Mouse (Mus musculus) gastrocnemius, postnatal 10 days (tissue): Measurements from ENCODE around the gene Gm49380. TPM values are rescaled to one million over a fixed set of nuclear protein-coding genes. Genes with fewer than 3 reads are reported as not detected.
A peak's percentile ranks its signal among the peaks of the same experiment; 100 is the strongest.

Source experiments
- DNase-seq: peaks from one replicate; pipeline ENCODE4 v3.0.0; 2021; ENCODE audit warnings: mixed read lengths
- long read RNA-seq, 2 experiments: library from polyadenylated mRNA; stranded (forward); transcript quantifications; one replicate each; pipeline ENCODE4 v2.0.0; 2021
- total RNA-seq, 2 experiments: library from RNA; stranded (reverse); gene quantifications; 2 replicates each; pipeline ENCODE4 v1.2.3; 2021

Gene Gm49380
- under 1 TPM; 0.23 to 0.49 TPM for total RNA-seq
- long read RNA-seq, experiment 1, partial matches to known transcripts = 0 of 1 reads
- long read RNA-seq, experiment 1, other reads (novel, unspliced or antisense) = 1 of 1 reads
- long read RNA-seq, experiment 2, partial matches to known transcripts = 0 of 3 reads
- long read RNA-seq, experiment 2, other reads (novel, unspliced or antisense) = 3 of 3 reads

DNA sequence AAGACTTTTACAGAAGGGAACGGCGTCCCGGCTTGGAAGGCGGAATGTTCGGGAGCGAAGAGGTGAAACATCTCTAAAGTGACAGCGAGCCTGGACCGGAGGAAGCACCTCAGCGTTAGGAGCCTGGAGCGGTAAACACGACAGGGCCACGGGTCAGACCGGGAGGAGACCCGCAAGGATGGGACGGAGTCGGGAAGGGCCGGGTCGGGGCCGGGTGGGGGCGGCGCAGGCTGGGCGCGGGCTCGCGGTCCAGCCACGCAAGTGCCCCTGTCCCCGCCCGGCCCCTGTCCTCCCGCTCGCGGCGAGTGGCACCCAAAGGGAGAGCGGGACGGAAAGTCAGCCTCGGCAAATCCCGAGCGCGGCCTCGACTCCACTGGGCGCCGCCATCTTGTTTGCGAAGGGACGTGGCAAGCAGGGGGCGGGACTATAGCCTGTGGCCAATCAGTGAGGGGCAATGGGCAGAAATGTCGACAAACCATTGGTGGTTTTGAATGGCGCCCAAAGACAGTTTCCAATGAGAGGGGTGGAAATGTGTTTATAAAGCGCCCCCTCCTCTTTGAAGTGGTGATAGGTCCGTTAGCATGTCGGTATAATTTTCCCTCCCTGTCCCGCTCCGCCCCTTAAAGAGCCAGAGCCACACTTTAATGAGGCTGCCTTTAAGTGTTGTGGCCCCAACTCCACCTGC lies at the start of gene Gm49380, which contains the start of gene Rnf26:
Gm49380 (minus strand) TSS at position 396 of the 685 bp plus-strand sequence.
Rnf26 (minus strand) TSS at position 413 of the 685 bp plus-strand sequence.
- peak; percentile 95 for DNase-seq

DNA sequence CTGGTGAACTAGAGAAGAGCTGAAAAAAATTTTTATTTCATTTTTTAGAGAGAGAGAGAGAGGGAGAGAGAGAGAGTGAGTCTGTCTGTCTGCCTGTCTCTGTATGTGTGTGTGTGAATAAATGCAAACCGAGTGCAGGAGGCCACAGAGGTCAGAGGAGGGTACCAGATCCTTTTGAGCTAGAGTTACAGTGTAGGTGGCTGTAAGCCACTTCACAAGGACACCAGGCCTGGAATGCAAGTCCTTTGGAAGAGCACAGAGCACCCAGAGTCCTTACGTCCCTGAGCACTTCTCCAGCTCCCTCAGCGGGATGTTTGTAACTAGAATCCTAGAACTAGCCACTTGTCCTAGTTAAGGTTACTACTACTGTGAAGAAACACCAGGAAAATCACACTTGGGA lies 46.6 kb upstream of the Gm49380 start:
- no peak for DNase-seq

DNA sequence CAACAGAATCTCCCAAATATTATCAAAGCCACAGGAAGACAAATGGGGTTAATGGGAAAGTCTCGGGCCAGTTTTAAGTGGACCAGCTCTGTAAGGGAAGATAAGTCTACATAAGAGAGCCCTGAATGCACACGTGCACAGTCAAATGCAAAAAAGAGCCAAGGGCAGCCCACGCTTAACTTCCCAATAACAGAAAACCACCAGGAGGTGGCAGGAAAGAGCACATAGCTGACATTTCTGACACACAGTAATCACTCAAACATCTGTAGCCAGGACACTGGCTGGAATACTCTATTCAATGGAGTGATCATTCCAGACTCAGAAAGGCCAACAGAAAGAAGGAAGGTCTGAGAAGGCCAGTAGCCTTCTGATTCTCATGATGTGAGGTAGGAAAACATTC lies 34.0 kb upstream of the Gm49380 start:
- DNase-seq = no peak

DNA sequence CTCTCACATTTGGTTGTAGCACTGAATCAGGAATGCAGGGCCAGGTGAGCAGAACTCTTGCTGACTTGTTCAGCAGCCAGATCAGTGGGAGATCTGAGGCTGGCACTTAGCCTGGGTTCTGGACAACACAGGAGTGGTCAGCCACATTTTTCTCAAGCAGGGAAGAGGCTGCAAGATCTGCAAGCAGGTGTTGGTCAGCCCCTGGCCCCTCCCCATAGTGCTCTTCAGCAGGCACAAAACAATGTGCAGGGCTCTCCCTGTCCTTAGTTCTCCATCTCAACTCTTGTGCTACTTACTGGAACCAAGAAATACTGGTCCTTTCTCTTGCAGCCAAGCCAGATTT lies 31.4 kb upstream of the Gm49380 start:
- DNase-seq = no peak

DNA sequence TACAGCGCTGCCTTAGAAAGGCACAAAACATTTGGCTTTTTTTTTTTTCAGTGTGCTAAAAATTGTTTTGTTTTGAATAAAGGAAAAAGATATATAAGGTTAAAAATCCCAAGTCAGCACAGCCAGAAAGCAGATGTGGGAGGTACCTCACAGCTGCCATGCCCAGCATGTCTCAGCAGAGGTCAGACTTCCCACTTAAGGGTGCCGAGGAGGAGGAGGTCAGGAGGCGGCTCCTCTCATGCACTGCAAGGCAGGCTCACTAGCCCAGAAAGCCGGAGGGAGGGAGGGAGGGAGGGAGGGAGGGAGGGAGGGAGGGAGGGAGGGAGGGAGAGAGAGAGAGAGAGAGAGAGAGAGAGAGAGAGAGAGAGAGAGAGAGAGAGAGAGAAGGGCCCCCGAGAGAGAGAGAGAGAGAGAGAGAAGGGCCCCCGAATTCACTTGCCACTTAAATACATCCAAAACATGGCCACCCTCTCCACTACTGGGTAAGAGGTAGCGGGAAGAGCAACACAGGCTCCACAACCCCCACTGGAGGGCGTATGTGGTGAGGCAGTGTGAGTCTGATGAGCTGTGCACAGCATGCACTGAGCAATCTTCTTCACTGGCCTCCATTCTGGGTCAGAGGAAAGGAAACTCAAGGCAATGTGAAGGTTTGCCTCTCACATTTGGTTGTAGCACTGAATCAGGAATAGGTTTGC lies 30.9 kb upstream of the Gm49380 start:
- no peak for DNase-seq

DNA sequence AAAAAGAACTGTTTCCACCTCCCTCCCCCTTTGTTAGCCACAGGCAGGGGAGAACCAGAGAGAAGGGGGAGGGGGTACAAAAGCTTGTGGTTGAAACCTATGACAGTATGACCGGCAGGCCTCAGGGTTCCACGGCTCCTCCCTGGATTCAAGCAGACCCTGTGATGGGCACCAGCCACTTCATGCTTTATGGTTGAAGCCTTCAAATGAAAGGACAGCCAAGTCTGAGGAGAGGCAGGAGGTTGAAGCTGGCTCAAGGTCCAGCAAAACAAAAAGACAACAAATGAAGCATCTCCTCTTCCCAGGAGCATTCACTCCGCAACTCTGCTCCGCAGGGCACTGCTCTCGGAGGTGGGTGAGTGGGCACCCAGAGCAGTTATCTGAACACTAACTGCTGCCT lies 30.1 kb upstream of the Gm49380 start:
- DNase-seq = no peak

DNA sequence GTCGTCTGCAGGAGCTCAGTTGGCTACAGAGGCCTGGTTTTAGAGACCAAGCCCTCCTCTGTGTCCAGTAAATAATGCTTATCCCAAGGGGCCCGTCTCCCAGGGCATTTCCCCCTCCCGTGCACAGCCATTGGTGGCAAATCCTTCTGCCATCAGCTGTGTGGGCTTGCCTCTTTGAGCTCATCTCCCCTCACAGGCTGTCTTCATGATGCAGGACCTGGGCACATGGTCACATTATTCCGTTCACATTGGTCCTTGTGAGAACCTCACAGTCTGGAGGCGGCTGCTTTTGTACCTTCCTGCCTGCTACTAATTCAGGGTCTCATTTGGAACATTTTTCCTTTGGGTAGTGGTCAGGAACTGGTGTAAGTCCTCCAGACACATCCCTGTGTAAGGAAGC lies 28.7 kb upstream of the Gm49380 start:
- DNase-seq = no peak

DNA sequence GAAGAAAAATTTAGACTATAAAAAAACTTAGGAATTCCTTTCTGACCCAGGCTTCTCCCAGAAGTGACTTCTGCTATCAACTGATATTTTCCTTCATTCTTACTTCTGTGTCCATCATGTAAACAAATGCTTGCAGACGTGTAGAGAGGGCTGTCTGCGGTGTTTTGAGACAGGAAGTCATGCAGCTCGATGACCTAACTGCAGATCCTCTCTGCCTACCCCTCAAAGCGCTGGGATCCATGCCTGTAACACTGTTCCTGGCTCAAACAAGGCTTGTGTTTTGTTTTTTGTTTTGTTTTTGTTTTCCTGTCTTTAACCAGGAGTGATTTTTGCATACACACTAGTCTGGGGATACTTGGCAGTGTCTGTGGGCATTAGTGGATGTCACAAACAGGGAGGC lies 24.5 kb upstream of the Gm49380 start:
- DNase-seq = no peak

DNA sequence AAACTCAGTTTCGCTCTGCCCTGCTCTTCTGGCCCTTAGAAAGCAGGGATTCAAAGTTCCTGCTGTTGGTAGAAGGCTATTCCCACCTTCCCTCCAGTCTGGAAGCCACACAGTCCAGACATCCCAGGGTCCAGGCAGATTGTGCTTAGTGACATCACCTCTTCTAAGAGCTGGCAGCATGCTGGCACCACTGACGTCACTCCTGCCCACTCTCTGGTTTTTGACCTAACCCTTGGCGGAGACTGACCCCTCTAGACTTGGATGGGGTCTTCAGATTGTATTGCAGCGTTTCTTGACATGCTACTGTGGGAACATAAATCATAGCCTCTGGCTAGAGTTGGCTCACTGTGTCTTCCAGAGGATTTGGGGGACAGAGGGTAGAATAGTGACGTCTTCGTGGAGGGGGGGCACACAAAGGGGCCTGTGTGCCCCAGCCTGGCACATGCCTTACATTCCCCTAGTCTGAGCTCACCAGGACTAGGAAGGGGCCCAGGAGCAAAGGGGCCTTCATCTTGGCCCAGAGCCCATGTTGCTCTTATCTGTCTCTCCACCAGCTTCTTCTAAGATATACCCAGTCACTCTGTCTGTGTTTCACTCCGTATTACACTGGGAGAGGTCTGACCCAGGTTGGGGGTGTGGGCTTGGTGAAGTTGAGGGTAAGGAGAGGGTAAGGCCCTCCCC lies 22.6 kb upstream of the Gm49380 start:
- DNase-seq = no peak

DNA sequence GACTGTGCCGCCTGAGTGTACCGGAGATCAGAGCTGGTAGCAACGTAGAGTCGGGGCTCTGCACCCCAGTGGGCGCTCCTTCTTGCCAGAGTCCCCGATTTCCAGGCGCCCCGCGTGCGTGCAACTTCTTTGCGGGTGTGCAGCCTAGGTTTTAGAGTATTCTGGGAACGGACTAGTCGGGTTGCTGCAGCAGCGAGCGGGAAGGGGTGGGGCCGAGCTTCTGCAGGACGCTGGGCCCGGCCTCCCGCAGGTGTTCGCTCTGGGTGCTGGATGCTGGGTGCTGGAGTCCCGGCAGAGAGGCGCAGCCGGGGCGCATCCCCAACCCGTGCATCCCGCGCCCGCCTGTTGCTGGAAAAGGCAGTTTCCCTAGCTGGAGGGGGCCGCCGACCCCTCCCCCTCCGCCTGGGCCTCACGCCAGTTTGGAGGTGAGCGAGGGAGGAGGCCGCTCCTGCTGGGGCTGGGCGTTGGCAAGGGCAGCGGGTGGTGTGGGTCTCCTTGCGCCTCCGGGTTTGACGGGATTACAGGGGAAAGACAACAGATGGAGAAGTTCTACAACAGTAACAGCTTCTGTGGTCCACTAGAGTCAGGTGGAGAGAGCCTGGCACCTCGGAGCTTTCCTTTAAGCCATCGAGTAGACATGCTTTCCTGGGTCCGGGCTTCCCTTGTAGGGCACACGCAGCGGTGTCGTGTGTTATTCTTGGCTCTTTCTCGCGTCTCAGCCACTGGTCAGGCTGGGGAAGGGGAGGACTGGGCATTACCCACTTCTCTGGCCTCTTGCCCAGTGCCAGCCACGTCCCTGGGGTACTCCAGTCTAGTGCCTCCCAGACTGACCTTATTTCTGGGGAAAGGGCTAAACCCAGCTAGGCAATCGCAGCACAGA lies 21.8 kb upstream of the Gm49380 start:
- peak; percentile 66 for DNase-seq

DNA sequence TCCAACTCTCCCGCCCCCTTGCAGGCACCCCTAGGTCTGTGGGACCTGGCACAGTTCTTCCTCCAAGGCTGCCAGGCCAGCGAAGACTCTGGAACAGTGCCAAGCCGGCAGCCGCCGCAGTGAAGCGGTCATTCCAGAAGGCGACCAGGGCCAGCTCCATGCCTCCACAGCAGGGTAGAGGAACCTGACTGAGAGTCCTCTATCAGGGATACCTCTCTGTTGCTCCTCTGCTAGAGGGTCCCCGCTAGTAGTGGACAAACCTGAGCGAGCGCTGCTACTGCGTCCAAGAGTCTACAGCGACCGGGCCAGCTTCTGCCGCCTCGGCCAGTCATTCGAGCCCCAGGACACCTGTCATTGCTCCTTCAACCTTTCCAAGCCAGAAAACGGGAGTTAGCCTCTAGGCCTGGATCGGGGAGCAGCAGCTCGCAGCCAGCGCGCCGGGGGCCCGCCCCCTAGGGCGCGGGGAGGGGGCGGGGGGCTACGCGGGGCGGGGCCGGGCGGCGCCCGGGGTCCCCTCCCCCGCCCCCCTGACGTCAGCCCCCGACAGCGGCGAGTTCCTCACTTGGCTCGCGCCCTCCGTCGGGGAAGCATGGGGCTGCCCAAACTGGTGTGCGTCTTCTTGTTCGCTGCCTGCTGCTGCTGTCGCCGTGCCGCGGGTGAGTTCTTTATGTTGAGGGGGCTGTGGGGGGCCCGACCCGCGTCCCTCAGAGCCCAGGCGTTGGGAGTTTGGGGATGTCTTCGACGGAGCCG lies 21.0 kb upstream of the Gm49380 start, which contains the start of gene Mcam:
Mcam (plus strand) TSS at position 369 of the 750 bp plus-strand sequence.
- DNase-seq = peak; percentile 80

DNA sequence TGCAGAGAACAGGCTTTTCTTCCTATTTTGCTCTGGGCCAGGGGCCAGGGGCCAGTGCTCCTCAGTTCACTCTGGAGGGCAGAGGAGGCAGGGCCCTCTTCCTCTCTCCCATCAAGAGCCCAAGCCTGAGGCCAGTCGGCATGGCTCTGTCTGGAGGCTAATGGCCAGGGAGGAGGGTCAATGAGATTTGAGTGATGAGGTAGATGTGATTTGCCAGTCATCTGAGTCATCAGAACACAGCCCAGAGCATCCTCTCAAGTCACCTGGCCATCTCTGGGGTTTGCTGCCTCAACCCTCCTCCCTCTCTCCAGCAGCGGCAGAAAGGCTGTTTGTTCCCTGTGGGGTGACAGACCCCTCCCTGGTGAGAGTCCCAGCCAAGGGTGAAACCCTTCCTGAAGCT lies 20.0 kb upstream of the Gm49380 start:
- no peak for DNase-seq

DNA sequence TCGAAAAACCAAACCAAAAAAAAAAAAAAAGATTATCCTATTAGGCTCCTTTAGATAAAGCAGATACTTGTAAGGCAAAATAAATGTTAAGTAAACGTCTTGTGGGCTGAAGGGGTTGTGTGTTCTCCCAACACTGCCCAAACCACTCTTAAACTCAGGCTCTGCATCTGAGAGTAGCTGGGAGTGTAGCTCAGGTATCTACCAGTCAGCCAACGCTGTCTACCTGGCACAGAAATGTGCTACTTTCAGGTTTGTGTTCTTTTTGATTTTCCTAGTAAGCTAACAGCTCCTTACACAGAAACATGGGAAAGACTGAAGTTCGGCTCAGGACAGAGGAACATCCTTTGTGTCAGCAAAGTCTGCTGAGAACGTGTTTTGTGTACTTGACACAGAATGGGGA lies 18.9 kb upstream of the Gm49380 start:
- no peak for DNase-seq

DNA sequence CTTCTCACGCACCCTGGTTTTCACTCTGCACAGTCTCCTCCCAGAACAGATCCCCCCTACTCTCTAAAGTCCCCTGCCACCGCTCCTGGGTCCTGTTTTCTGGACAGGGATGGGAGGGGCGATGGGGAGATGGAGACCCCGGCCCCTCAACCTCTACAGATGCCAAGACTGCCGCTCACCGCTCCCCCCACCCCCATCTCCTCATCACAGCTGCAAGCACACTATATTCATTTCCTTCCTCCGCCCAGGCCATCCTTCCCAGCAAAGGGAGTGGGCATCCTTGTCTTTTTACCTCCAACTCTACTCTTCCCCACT lies 17.9 kb upstream of the Gm49380 start:
- no peak for DNase-seq

DNA sequence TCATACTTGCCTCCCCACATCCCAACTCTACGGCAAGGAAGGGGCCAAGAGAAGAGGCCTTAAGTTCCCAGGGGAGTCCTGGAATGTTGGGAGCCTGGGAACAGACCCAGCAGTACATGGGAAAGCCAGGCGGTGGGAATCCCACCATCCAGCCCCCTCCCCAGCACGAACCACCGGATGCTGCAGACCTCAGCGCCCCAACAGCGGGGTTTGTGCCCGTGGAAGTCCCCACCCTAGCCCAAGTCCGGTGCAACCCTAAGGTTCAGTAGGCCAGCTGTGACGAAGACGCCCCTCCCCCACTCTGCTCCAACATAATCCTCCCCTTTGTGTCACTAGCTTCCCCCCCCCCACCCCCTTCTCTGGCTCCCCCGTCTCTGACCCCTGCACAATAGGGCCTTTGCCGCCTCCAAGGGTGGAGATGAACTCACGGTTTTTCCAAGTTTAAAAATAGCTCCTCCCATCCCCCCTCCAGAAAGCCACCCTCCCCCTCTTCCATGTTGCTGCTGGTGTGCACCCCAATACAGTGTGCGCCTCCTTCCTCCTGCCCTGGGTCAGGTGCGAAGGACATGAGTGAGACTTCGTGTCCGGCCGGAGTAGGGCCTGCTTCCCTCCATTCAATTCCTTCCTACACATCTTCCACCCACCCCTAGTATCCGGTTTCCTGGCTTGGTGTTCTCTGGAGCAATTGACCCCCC lies 17.4 kb upstream of the Gm49380 start:
- DNase-seq = peak; percentile 63

DNA sequence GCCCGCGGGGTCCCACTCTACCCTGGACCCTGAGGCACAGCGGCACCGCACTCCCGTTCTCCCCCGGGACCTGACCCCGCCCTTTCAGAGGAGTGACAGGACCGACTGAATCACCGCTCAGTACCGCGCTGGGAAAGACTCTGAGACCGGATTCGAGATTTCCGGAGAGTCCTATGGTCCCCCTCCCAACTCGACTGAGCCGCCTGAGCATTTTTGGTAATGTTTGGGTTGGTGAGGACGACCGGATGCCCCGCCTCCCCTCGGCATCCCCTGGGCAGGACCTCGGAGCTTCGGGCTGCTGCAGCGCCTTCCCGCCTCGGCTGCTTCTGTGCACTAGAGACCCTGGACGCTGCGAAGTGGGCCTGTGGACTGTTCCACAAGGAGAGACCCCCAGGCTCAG lies 16.7 kb upstream of the Gm49380 start:
- DNase-seq = peak; percentile 62

DNA sequence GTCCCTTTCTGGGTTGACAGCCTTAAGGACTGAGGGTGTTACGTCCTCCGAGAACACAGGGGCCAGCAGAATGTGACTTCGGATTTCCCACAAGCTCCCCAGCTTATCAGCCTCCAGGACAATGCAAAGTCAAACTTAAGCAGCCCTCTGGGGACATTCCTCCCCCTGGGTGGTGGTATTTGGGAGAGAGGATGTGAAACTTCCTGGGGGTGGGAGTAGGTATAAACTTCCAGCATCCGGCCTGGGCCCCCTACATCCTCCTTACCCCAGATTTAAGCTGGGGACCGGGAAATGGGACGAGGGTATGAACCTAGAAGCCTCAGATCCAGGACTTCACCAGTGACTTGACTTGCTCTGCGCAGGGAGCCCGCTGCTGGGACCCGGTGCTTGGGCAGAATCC lies 16.3 kb upstream of the Gm49380 start:
- no peak for DNase-seq

DNA sequence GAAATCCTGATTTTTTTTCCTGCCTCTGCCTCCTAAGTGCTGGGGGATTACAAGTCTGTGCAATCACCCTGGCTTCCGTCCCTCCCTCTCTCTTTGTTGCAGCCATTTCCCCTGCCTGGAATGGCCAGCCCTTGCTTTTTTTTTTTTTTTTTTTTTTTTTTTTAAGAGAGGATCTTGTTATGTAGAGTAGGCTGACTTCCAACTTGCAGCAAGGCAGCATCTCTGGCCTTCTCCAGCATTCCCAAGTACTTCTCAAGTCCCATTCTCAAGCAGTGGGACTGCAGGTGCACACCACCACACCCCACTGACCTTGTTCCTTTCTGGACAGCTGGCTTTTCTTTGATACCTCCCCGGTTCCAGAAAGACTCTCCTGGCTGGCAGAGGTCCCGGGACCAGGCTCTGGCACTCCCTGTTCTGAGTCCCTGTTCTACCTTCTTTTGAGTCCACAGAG lies 14.1 kb upstream of the Gm49380 start:
- no peak for DNase-seq

DNA sequence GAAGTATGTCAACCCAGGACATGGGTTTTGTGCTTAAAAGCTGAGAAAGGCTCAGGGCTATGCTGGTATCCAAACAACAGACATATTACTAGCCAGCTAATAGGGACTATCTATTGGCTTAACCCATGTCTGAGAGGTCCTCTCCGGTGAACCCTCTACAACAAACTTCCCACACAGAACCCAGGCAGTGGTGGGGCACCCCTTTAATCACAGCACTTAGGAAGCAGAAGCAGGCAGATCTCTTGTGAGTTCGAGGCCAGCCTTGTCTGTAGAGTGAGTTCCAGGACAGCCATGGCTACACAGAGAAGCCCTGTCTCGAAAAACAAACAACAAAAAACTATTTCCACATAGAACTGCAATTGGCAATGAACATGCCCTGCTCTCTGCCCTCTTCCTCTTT lies 13.4 kb upstream of the Gm49380 start:
- DNase-seq = no peak

DNA sequence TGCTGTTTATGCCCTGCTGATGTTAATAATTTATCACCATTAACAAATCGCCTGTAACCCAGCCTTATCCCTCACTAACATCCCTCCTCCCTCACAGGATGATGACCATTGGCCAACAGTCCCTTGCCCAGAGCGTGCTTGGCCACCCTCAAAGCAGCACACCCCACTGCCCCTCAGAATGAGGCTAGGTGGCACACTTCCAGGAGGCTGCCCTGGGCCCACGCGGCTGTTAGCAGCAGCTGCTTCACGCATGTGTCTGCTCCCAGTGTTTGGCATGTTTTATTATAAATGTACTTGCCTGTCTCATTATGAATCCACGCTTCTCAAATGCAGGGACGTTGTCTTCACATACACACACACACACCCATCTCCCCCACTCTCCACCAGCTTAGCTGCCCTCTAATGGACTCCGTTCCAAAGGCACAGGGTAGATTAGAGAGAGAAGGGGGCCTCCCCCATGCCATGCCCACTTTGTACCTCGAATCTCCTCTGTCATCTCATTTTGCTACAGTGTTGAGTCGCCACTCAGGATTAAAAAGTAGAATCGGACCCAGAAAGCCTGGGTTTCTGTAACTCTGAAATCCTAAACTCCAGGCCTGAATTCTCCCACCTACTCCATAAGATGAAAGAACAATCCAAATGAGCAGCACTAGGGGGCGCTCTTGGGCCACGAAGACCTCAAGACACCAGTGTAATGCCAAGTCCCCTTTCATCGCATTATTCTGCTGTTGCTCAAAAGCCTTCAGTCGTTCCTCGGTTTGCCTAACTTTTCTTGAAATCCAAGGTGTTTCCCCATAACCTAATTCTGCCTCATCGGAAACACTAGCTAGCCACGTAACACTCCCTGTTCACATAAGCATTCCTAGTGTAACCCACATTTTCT lies 12.5 kb upstream of the Gm49380 start:
- peak; percentile 86 for DNase-seq
